Mouse (Mus musculus) forebrain, embryonic 16.5 days (tissue): Measurements from ENCODE around the gene Sgpl1. TPM values are rescaled to one million over a fixed set of nuclear protein-coding genes. Genes with fewer than 3 reads are reported as not detected.
A peak's percentile ranks its signal among the peaks of the same experiment; 100 is the strongest.

Source experiments
- ATAC-seq: fragments of 200-750 bp; cut with Nextera tagmentation; 2 replicates; pipeline ENCODE4 v1.8.0; 2017; ENCODE audit warnings: mild to moderate bottlenecking, moderate library complexity
- H3K27ac ChIP-seq: fragments of 300-500 bp; sonication (generic); 2 replicates; pipeline ENCODE4 v1.5.1; 2014; ENCODE audit warnings: low read length, control low read depth
- H3K27me3 ChIP-seq: fragments of 300-500 bp; sonication (generic); replicated peaks from 2 replicates; pipeline ENCODE4 v1.6.1; 2014; ENCODE audit warnings: low read length; ENCODE audit not compliant: control insufficient read depth, insufficient read depth
- H3K36me3 ChIP-seq: fragments of 300-500 bp; sonication (generic); 2 replicates; pipeline ENCODE4 v1.6.1; 2014; ENCODE audit not compliant: control insufficient read depth, insufficient read depth
- H3K4me1 ChIP-seq: fragments of 300-500 bp; sonication (generic); replicated peaks from 2 replicates; pipeline ENCODE4 v1.6.1; 2014; ENCODE audit warnings: low read length; ENCODE audit not compliant: control insufficient read depth, insufficient read depth
- H3K4me2 ChIP-seq: fragments of 300-500 bp; sonication (generic); 2 replicates; pipeline ENCODE4 v1.6.1; 2014; ENCODE audit warnings: mild to moderate bottlenecking, low read length, control low read depth
- H3K4me3 ChIP-seq: fragments of 300-500 bp; sonication (generic); replicated peaks from 2 replicates; pipeline ENCODE4 v1.5.1; 2014; ENCODE audit warnings: mild to moderate bottlenecking, low read length, control low read depth
- H3K9ac ChIP-seq: fragments of 300-500 bp; sonication (generic); replicated peaks from 2 replicates; pipeline ENCODE4 v1.6.1; 2014; ENCODE audit warnings: low read depth, low read length, control low read depth
- H3K9me3 ChIP-seq: fragments of 300-500 bp; sonication (generic); 2 replicates; pipeline ENCODE4 v1.6.1; 2016; ENCODE audit warnings: low read length; ENCODE audit not compliant: control insufficient read depth
- WGBS: fragments of 180-500 bp; shearing (Covaris S2); extraction: QIAGEN DNeasy Blood & Tissue Kit; methylation state at CpG from one replicate; pipeline ENCODE4 v1.1.7; 2014; 5-methylcytosine and 5-hydroxymethylcytosine counted together
- polyA plus RNA-seq: library from polyadenylated mRNA; unstranded; fragments of >200 nt; fragmentation: Nextera tagmentation; extraction: Ambion mirVana; gene quantifications from 2 replicates; pipeline ENCODE4 v1.2.1, GENCODE M21; 2015

Sgpl1 gene
- polyA plus RNA-seq, 1 experiment from 2014 or later = 64.0 TPM

GRCm38 (mm10) chr10:61160089-61160488 lies 12.6 kb upstream of the Sgpl1 start:
- H3K4me3 ChIP-seq = no peak overlapping the region
- H3K4me1 ChIP-seq = no peaks in the 10 kb centered on the region
- H3K9ac ChIP-seq = no peak overlapping the region
- 85% methylated on average over 7 of the region's 7 CpGs for WGBS
- H3K4me2 ChIP-seq = no peak overlapping the region
- H3K27me3 ChIP-seq = no peaks in the 10 kb centered on the region
- no peaks in the 10 kb centered on the region for H3K9me3 ChIP-seq
- H3K27ac ChIP-seq = no peak overlapping the region
- no peak for ATAC-seq
- H3K36me3 ChIP-seq = no peaks in the 10 kb centered on the region

- Histone ChIP-seq H3K27ac (no peak overlapping the region), H3K9me3 (no peaks in the 10 kb centered on the region), H3K4me1 (no peaks in the 10 kb centered on the region), H3K4me3 (no peak overlapping the region), H3K9ac (no peak overlapping the region), H3K27me3 (no peaks in the 10 kb centered on the region), H3K4me2 (no peak overlapping the region), H3K36me3 (no peaks in the 10 kb centered on the region)
- WGBS = 78% methylated on average over 3 of the region's 3 CpGs
- ATAC-seq = no peak
Measured at GRCm38 (mm10) chr10:61158594-61158993, 11.1 kb upstream of the Sgpl1 start.

- Histone ChIP-seq H3K27ac (no peak overlapping the region), H3K9me3 (no peaks in the 10 kb centered on the region), H3K4me3 (no peak overlapping the region), H3K36me3 (no peaks in the 10 kb centered on the region), H3K4me1 (no peaks in the 10 kb centered on the region), H3K9ac (no peak overlapping the region), H3K27me3 (no peaks in the 10 kb centered on the region), H3K4me2 (no peak overlapping the region)
- WGBS = 93% methylated on average over 2 of the region's 2 CpGs
- ATAC-seq = no peak
Measured at GRCm38 (mm10) chr10:61156453-61156852, 8.9 kb upstream of the Sgpl1 start.

GRCm38 (mm10) chr10:61155611-61156010 lies 8.1 kb upstream of the Sgpl1 start:
- Histone ChIP-seq H3K27ac (no peak overlapping the region), H3K4me1 (no peaks in the 10 kb centered on the region), H3K4me3 (no peak overlapping the region), H3K36me3 (no peaks in the 10 kb centered on the region), H3K9ac (no peak overlapping the region), H3K4me2 (no peak overlapping the region), H3K9me3 (no peaks in the 10 kb centered on the region), H3K27me3 (no peaks in the 10 kb centered on the region)
- 87% methylated on average over 3 of the region's 3 CpGs for WGBS
- ATAC-seq = no peak

GRCm38 (mm10) chr10:61152131-61152530 lies 4.6 kb upstream of the Sgpl1 start:
- Histone ChIP-seq H3K36me3 (no peaks in the 10 kb centered on the region), H3K9me3 (no peaks in the 10 kb centered on the region), H3K4me2 (no peak overlapping the region), H3K4me3 (no peak overlapping the region), H3K27ac (no peak overlapping the region), H3K4me1 (no peaks in the 10 kb centered on the region), H3K9ac (no peak overlapping the region), H3K27me3 (no peaks in the 10 kb centered on the region)
- no peak for ATAC-seq

- no peaks in the 10 kb centered on the region for H3K27me3 ChIP-seq
- no peak overlapping the region for H3K9ac ChIP-seq
- H3K36me3 ChIP-seq = no peaks in the 10 kb centered on the region
- no peak for ATAC-seq
- 38% methylated on average over 6 of the region's 6 CpGs for WGBS
- no peak overlapping the region for H3K27ac ChIP-seq
- H3K9me3 ChIP-seq = no peaks in the 10 kb centered on the region
- H3K4me1 ChIP-seq = peaks cover 2% of the 10 kb centered on the region
- no peak overlapping the region for H3K4me2 ChIP-seq
- no peak overlapping the region for H3K4me3 ChIP-seq
Measured at GRCm38 (mm10) chr10:61150616-61151015, 3.1 kb upstream of the Sgpl1 start.

- H3K4me1 ChIP-seq = peaks cover 5% of the 10 kb centered on the region
- H3K4me2 ChIP-seq = no peak overlapping the region
- H3K27ac ChIP-seq = no peak overlapping the region
- WGBS = 89% methylated on average over 3 of the region's 3 CpGs
- H3K9ac ChIP-seq = no peak overlapping the region
- H3K27me3 ChIP-seq = no peaks in the 10 kb centered on the region
- no peak for ATAC-seq
- no peaks in the 10 kb centered on the region for H3K9me3 ChIP-seq
- no peaks in the 10 kb centered on the region for H3K36me3 ChIP-seq
- no peak overlapping the region for H3K4me3 ChIP-seq
Measured at GRCm38 (mm10) chr10:61149476-61149875, 2.0 kb upstream of the Sgpl1 start.

- Histone ChIP-seq H3K36me3 (0 out of 2 replicates have a peak, but pooled peaks cover 2% of the 10 kb centered on the region), H3K9ac (peak overlapping the region; percentile 76), H3K27me3 (no peaks in the 10 kb centered on the region), H3K4me2 (peak overlapping the region; percentile 74), H3K4me3 (peak overlapping the region; percentile 81), H3K9me3 (no peaks in the 10 kb centered on the region), H3K27ac (peak overlapping the region; percentile 97), H3K4me1 (peaks cover 5% of the 10 kb centered on the region)
- ATAC-seq = no peak; the same call in 1 of the 2 replicates
- WGBS = 0% methylated on average over 14 of the region's 14 CpGs
Measured at GRCm38 (mm10) chr10:61146807-61147156, 721 bp downstream of the Sgpl1 start.

- peak overlapping the region; percentile 81 for H3K4me3 ChIP-seq
- no peaks in the 10 kb centered on the region for H3K27me3 ChIP-seq
- H3K4me1 ChIP-seq = peaks cover 5% of the 10 kb centered on the region
- peak overlapping the region; percentile 74 for H3K4me2 ChIP-seq
- no peaks in the 10 kb centered on the region for H3K9me3 ChIP-seq
- peak overlapping the region; percentile 76 for H3K9ac ChIP-seq
- 0 out of 2 replicates have a peak, but pooled peaks cover 2% of the 10 kb centered on the region for H3K36me3 ChIP-seq
- peak overlapping the region; percentile 97 for H3K27ac ChIP-seq
- ATAC-seq = peak; percentile 52
- WGBS = under 1% methylated on average over 49 of the region's 53 CpGs
Measured at GRCm38 (mm10) chr10:61146119-61146806, 1.2 kb downstream of the Sgpl1 start.

- H3K4me2 ChIP-seq = peak overlapping the region; percentile 74
- H3K27me3 ChIP-seq = no peaks in the 10 kb centered on the region
- H3K36me3 ChIP-seq = 0 out of 2 replicates have a peak, but pooled peaks cover 2% of the 10 kb centered on the region
- no peak for ATAC-seq
- peak overlapping the region; percentile 97 for H3K27ac ChIP-seq
- 5% methylated on average over 3 of the region's 3 CpGs for WGBS
- H3K4me1 ChIP-seq = peaks cover 5% of the 10 kb centered on the region
- peak overlapping the region; percentile 76 for H3K9ac ChIP-seq
- H3K9me3 ChIP-seq = no peaks in the 10 kb centered on the region
- H3K4me3 ChIP-seq = peak overlapping the region; percentile 81
Measured at GRCm38 (mm10) chr10:61145766-61146118, 1.8 kb downstream of the Sgpl1 start.
